Mouse (Mus musculus): ENCODE measurements around the gene Magi1.
"Not testable (repeated sequence)": the region's sequence is repeated elsewhere in the genome, so short reads cannot be mapped to it uniquely, and the experiment has no call there.

The Magi1 gene

DNA sequence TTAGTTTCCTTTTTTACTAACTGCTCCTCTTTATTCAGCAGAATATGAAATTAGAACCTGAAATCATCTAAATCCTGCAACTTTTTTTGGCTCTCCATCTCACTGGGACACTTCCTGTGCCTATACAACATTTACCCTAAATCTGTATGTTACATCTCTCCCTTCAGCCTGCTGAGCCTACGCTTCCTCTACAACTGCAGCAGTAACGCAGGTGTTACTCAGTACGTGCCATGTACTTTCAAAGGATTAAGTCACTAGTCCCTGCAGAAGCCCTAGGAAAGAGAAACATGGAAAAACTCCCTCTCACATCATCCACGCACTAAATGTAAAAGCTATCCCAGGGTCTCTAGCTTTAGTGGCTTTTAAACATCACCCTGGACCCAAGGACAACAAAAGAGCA, 220.2 kb downstream of the Magi1 start:
- DNase-seq (ENCODE audit: low read depth, low spot score) = no peak

DNA sequence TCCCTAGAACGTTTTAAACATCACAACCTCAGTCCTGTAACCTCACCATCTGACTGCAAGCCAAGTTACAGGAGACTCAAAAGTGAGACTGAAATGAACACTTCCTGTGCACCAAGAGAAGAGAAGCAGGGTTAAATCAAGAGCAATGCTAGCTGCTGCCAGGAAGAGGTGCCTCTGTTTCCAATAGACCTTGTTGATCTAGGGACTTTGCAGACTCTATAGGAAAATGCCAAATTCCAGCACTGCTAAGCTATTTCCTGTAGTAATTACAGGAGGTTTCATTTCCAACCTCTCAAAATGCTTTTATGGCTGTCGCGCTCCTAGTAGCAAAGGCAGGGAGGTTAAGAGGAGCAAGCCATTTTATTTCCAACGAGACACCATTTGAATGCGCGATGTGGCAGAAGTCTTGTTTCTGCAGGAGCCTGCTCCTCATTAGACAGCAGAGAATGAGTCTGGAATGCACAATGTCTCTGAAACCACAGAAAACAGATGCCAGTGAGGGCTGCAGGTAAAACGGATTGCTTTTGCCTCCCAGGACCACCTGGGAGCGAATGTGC, 222.2 kb downstream of the Magi1 start:
- no peak for DNase-seq (ENCODE audit: low read depth, low spot score)

DNA sequence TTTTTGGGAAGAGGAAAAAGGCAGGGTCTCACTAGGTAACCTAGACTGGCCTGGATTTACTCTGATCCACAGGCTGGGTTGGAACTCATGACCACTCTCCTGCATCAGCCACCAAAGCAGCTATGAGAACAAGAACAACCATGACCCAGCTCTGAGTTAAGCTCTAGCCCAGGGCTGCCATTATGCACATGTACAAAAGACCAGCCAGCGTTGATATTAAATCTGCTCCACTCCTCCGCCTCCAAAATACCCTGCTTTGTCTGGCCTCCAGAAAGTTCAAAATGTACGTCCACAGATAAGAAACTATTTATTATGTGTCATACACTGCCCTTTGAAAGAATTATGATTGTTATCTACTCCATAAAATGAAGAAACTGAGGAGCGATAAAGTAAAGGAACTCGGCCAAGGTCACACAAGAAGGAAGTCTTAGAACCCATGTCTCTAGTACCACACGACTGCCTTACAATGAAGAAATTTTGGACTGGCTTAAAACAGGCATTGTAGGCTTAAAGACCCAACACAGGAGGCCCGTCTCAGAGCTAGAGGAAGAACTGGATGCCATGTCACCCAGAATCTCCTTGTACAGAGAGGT, 223.0 kb downstream of the Magi1 start:
- DNase-seq (ENCODE audit: low read depth, low spot score) = no peak

- DNase-seq (ENCODE audit: low read depth, low spot score) = no peak
Observed at GRCm38 (mm10) chr6:94059090-94059489, 224.6 kb downstream of the Magi1 start.

GRCm38 (mm10) chr6:94053920-94054319, 229.8 kb downstream of the Magi1 start:
- no peak for DNase-seq (ENCODE audit: low read depth, low spot score)

DNA sequence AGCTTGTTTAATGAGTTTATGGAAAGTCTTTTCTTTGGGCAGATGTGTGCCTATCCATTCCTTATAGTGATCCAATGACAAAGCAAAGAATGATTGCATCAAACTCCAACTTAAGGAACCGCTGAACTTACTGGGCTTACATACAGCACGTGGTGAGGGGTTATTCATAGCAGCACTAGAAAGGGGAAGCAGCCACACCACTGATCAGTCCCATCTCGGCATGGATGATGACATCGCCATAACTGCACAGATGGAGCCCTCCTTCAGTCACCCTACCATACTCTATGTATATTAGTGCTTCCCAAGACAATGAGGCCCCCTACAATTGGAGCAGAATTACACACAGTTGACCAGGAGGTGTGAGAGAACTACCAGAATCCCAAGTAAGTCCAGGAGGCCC, 238.5 kb downstream of the Magi1 start:
- no peak for DNase-seq (ENCODE audit: low read depth, low spot score)

- no peak for DNase-seq (ENCODE audit: low read depth, low spot score)
Observed at GRCm38 (mm10) chr6:94043461-94043860, 240.3 kb downstream of the Magi1 start.

DNA sequence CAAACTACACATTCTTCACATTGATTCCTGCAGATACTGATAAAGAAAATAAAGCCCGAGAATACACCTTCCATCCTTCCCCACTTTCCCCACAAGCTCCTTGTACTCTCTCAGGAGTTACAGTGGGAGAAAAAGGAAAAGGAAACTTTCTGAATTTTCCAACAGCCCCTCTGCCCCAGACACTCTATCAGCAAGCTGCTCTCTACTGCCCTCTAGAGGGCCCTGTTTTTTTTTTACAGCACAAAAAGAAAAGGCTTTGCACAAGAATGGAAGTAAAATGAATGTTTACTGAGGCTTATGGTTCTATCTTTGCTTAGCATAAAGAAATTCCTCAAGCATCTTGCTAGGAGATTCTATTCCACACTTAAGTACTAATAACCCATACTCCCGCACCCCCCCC, 243.6 kb downstream of the Magi1 start:
- DNase-seq (ENCODE audit: low read depth, low spot score) = peak; percentile 39

DNA sequence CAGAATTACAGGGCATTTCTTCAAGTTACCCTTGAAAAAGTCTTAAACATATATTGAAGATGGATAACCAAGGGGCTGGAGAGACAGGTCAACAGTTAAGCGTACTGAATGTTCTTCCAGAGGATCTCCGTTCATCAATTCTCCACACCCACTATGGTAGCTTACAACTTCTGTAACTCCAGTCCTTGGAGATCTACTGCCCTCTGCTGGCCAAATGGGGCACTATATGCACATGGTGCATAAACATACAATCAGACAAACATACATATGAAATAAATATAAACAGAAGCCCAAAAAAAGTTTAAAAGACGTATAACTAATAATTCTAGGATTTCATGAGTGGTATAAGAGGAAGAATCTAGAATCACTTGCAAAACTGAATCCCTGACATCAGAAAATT, 244.8 kb downstream of the Magi1 start:
- DNase-seq (ENCODE audit: low read depth, low spot score) = no peak

DNA sequence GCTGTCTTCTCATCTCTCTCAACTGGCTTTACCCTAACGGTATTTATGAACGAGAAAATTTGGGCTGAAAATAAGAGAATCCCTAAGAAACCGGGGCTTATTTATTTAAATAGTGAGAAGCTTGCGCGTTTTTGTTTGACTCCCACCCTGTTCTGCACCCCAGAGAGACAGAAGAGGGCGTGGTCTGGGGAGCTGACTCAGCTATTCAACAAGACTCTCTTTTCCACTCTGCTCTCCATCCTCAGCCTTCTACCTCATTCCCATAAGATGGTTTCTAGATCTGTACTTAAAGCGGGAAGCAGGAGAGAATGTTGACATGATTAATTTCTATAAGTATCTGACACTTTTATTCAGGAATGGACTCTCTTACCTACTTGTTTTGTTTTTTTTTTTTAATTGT, 247.2 kb downstream of the Magi1 start:
- DNase-seq (ENCODE audit: low read depth, low spot score) = no peak

- DNase-seq (ENCODE audit: low read depth, low spot score) = no peak
Observed at GRCm38 (mm10) chr6:94026361-94026760, 257.4 kb downstream of the Magi1 start.

GRCm38 (mm10) chr6:94022437-94022836, 261.3 kb downstream of the Magi1 start:
- DNase-seq (ENCODE audit: low read depth, low spot score) = no peak

GRCm38 (mm10) chr6:94021239-94021962, 262.3 kb downstream of the Magi1 start:
- DNase-seq (ENCODE audit: low read depth, low spot score) = no peak

DNA sequence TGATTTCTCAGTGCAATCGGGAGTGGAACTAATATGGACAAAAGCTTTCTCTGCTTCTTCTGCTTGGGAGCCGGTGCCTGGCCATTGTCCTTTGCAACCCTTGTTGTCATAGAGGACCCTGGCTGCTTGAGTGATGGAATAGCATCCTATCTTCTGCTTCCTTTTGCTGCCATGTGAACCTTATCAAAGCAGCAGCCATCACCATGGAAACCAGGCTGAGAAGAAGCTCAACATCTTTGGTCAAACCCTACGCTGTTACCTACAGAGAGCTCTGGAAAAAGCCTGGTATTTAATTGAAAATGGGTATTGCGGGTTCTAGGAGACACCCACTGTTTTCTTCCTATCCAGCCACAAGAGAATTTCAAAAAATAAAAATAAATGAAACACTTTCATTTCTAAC, 263.2 kb downstream of the Magi1 start:
- DNase-seq (ENCODE audit: low read depth, low spot score) = no peak

DNA sequence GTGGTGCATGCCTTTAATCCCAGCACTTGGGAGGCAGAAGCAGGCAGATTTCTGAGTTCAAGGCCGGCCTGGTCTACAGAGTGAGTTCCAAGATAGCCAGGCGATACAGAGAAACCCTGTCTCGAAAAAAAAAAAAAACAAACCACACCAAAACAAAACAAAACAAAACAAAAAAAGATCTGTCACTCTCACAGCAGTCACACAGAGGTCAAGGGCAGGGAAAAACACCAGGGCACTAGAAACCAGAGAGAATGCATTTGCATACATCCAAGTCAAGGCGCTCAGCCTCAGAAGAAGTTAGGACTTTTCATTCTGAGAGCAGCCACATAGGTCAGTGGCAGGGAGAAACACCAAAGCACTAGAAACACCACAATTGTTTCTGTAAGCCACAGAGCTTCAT, 263.8 kb downstream of the Magi1 start:
- DNase-seq (ENCODE audit: low read depth, low spot score) = no peak

- no peak for DNase-seq (ENCODE audit: low read depth, low spot score)
Observed at GRCm38 (mm10) chr6:94013761-94014160, 270.0 kb downstream of the Magi1 start.

GRCm38 (mm10) chr6:94011947-94012346, 271.8 kb downstream of the Magi1 start:
- no peak for DNase-seq (ENCODE audit: low read depth, low spot score)

DNA sequence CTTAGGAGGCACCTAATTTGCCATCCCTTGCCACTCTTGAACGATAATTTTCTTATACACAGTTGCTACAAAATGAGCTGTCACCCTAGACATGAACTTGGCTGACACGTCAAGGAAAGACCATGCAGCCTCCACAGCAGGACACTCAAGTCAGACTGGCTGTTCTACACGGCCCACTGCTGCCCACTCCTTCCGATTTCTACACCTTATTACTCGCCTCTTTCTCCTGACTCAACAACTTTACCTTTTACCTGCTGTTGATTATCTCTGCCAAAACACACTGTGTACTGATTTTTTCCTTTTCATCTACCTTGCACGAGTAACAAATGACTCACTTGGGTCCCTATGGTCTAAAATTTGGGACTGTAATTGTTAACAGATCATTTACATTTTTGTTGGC, 272.2 kb downstream of the Magi1 start:
- DNase-seq (ENCODE audit: low read depth, low spot score) = no peak

GRCm38 (mm10) chr6:94008577-94008976, 275.1 kb downstream of the Magi1 start:
- no peak for DNase-seq (ENCODE audit: low read depth, low spot score)

GRCm38 (mm10) chr6:94003586-94003985, 280.1 kb downstream of the Magi1 start:
- DNase-seq (ENCODE audit: low read depth, low spot score) = not testable (repeated sequence)

GRCm38 (mm10) chr6:93996841-93997485, 286.8 kb downstream of the Magi1 start:
- no peak for DNase-seq (ENCODE audit: low read depth, low spot score)

GRCm38 (mm10) chr6:93987561-93987960, 296.2 kb downstream of the Magi1 start:
- no peak for DNase-seq (ENCODE audit: low read depth, low spot score)

- DNase-seq (ENCODE audit: low read depth, low spot score) = peak; percentile 22
Observed at GRCm38 (mm10) chr6:93985111-93985510, 298.6 kb downstream of the Magi1 start.
